Mouse (Mus musculus): ENCODE measurements around the gene Asap3. TPM values are rescaled to one million over a fixed set of nuclear protein-coding genes. Genes with fewer than 3 reads are reported as not detected.

Gene Asap3
- polyA plus RNA-seq, 1 experiment from 2014 or later: 11.8 TPM

- no peak for ATAC-seq (ENCODE audit: low FRiP score)
- no peak within 1 kb of the TSS for H3K27ac ChIP-seq
- peak within 1 kb of the TSS; percentile 72 for H3K4me2 ChIP-seq (replicated peaks)
- 0 out of 2 replicates have a peak, but pooled peaks cover 6% of the 10 kb centered on the region for H3K36me3 ChIP-seq
- no peaks in the 10 kb centered on the region for H3K9me3 ChIP-seq (replicated peaks)
- WGBS: 1% methylated on average over 46 of the region's 46 CpGs
- peaks cover 39% of the 10 kb centered on the region for H3K4me1 ChIP-seq
- peaks cover 76% of the 10 kb centered on the region for H3K27me3 ChIP-seq
- H3K9ac ChIP-seq: peak within 1 kb of the TSS; percentile 49
- H3K4me3 ChIP-seq: peak within 1 kb of the TSS; percentile 39
These were observed 41.7 kb downstream of the Asap3 start, which contains the start of gene Tcea3 for GRCm38 (mm10) chr4:136247729-136248463. Gene Tcea3, plus strand, starts transcription at chr4:136247729.

DNA sequence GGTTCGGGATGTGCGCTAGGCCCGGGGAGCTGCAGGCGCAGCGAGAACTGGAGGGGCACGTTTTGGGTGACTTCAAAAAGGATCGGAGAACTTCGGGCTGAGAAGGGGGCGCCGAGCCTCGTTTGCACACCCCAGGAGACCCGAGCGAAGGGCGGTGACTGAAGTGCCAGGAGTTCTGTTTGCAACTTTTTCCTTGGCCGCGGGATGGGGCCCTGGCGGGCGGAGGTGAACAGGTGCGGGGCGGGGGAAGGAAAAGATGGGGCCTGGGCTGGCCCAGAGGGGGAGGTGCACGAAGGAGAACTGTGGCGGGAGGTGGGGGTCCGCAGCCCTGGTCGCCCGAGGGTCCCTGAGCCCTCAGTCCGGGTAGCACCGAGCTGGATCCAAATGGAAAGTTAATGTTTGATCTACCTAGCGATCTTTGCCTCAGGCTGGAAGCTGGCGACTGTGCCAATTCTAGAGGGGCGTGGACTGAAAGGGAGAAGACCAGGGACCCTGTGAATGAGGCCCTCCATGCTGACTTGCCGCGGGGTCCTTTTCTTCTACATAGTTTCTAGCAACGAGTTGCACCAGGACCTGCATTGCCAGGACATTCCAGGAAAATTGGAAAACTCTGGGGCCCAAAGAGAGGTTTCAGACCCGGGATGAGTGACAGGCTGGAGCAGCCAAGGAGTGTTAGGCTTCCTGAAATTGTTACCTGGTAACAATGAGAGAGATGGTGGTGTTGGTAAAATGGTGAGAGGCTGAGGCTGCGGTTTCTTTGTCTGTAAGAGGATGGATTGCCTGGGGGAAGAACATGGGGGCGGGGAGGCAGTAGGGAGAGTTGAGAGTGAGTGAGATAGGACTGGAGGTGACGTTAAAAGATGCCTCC is 42.5 kb downstream of the Asap3 start:
- Histone ChIP-seq H3K27ac (no peak overlapping the region), H3K27me3 (peaks cover 76% of the 10 kb centered on the region), H3K4me1 (peaks cover 39% of the 10 kb centered on the region), H3K4me2 (replicated peaks) (peak overlapping the region; percentile 72), H3K9me3 (replicated peaks) (no peaks in the 10 kb centered on the region), H3K4me3 (peak overlapping the region; percentile 39), H3K36me3 (0 out of 2 replicates have a peak, but pooled peaks cover 1% of the 10 kb centered on the region), H3K9ac (peak overlapping the region; percentile 49; the same call in 1 of the 2 replicates)
- under 1% methylated on average over 36 of the region's 37 CpGs for WGBS
- no peak for ATAC-seq (ENCODE audit: low FRiP score)

GRCm38 (mm10) chr4:136249332-136249647 is 43.1 kb downstream of the Asap3 start:
- ATAC-seq (ENCODE audit: low FRiP score): no peak
- H3K27ac ChIP-seq: no peak overlapping the region
- H3K4me2 ChIP-seq (replicated peaks): peak overlapping the region; percentile 72; the same call in 1 of the 2 replicates
- no peaks in the 10 kb centered on the region for H3K36me3 ChIP-seq
- no peaks in the 10 kb centered on the region for H3K9me3 ChIP-seq (replicated peaks)
- peaks cover 72% of the 10 kb centered on the region for H3K27me3 ChIP-seq
- H3K4me3 ChIP-seq: peak overlapping the region; percentile 39; the same call in 1 of the 2 replicates
- no peak overlapping the region for H3K9ac ChIP-seq
- H3K4me1 ChIP-seq: peaks cover 39% of the 10 kb centered on the region
- 3% methylated on average over 11 of the region's 11 CpGs for WGBS

DNA sequence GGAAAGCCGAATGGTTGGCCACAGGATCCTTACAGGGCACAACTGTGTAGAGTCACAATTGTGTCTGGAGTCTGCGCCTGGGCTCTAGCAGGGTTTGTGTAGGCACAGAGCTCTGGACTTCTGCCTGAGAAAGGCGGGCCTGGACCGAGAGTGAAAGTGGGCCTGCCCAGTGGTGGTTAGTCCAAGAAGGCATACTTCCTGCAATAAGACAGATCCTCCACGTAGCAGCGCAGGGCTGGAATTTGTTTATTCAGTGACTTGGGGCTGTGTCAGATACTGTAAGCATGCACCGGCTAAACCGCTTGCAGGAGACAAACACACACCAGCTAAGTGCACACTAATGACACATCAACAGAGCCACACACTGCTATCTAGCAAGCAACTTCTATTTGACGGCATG is 43.6 kb downstream of the Asap3 start:
- WGBS: 34% methylated on average over 9 of the region's 9 CpGs
- H3K4me2 ChIP-seq (replicated peaks): 0 out of 2 replicates have a peak overlapping the region, but pooled peaks have one; percentile 72
- no peak overlapping the region for H3K9ac ChIP-seq
- H3K36me3 ChIP-seq: no peaks in the 10 kb centered on the region
- H3K27ac ChIP-seq: no peak overlapping the region
- H3K9me3 ChIP-seq (replicated peaks): no peaks in the 10 kb centered on the region
- H3K4me3 ChIP-seq: no peak overlapping the region
- ATAC-seq (ENCODE audit: low FRiP score): no peak
- peaks cover 67% of the 10 kb centered on the region for H3K27me3 ChIP-seq
- H3K4me1 ChIP-seq: peaks cover 39% of the 10 kb centered on the region

GRCm38 (mm10) chr4:136255919-136256318 is 49.8 kb downstream of the Asap3 start:
- Histone ChIP-seq H3K9ac (no peak overlapping the region), H3K36me3 (no peaks in the 10 kb centered on the region), H3K4me3 (no peak overlapping the region), H3K9me3 (replicated peaks) (no peaks in the 10 kb centered on the region), H3K4me2 (replicated peaks) (no peak overlapping the region), H3K4me1 (peaks cover 5% of the 10 kb centered on the region; the same call in 1 of the 2 replicates), H3K27ac (no peak overlapping the region), H3K27me3 (peaks cover 8% of the 10 kb centered on the region)
- WGBS: 50% methylated on average over 6 of the region's 6 CpGs
- ATAC-seq (ENCODE audit: low FRiP score): no peak

DNA sequence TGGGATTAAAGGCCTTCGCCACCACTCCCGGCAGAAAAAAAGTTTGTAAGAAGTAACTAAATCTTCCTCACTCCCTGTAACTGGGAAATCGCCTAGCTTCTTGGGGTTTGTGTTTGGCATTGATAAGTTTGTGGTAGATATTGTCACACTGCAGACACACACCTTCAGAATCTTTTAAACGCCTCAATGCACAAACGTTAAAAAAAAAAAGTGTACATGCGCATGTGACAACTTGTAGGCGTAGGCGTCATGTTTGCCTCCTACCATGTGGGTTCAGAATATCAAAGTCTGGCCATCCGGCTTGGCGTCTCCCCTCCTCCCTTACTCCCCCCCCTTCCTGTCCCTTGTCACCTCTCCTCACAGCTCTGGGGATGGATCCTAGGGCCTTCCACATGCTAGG is 50.5 kb downstream of the Asap3 start:
- H3K27ac ChIP-seq: no peak overlapping the region
- H3K4me2 ChIP-seq (replicated peaks): no peak overlapping the region
- H3K9ac ChIP-seq: no peak overlapping the region
- H3K9me3 ChIP-seq (replicated peaks): no peaks in the 10 kb centered on the region
- H3K27me3 ChIP-seq: 0 out of 2 replicates have a peak, but pooled peaks cover 4% of the 10 kb centered on the region
- H3K4me1 ChIP-seq: peaks cover 5% of the 10 kb centered on the region; the same call in 1 of the 2 replicates
- no peak for ATAC-seq (ENCODE audit: low FRiP score)
- H3K4me3 ChIP-seq: no peak overlapping the region
- WGBS: 83% methylated on average over 10 of the region's 10 CpGs
- H3K36me3 ChIP-seq: no peaks in the 10 kb centered on the region

DNA sequence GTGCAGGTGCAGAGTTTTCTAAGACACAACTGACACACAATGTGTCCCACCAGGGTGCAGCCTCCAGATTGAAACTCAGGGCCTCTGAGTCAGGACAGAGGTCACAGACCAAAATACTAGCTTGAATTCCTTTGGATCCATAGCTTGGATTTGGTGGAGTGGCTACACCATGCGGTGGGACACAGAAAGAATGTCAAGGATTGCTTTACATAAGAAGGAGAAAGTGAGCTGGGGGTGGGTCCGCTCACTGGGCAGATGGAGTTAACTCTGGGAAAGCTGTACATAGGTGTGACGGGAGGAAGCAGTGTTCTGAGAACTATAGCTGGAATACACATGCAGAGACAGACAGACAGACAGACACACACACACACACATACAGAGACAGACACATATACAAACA is 53.8 kb downstream of the Asap3 start:
- Histone ChIP-seq H3K9me3 (replicated peaks) (no peaks in the 10 kb centered on the region), H3K4me1 (peaks cover 5% of the 10 kb centered on the region; the same call in 1 of the 2 replicates), H3K4me2 (replicated peaks) (no peak overlapping the region), H3K9ac (no peak overlapping the region), H3K36me3 (no peaks in the 10 kb centered on the region), H3K27ac (no peak overlapping the region), H3K27me3 (no peaks in the 10 kb centered on the region), H3K4me3 (no peak overlapping the region)
- ATAC-seq (ENCODE audit: low FRiP score): no peak
- 54% methylated on average over 3 of the region's 3 CpGs for WGBS

DNA sequence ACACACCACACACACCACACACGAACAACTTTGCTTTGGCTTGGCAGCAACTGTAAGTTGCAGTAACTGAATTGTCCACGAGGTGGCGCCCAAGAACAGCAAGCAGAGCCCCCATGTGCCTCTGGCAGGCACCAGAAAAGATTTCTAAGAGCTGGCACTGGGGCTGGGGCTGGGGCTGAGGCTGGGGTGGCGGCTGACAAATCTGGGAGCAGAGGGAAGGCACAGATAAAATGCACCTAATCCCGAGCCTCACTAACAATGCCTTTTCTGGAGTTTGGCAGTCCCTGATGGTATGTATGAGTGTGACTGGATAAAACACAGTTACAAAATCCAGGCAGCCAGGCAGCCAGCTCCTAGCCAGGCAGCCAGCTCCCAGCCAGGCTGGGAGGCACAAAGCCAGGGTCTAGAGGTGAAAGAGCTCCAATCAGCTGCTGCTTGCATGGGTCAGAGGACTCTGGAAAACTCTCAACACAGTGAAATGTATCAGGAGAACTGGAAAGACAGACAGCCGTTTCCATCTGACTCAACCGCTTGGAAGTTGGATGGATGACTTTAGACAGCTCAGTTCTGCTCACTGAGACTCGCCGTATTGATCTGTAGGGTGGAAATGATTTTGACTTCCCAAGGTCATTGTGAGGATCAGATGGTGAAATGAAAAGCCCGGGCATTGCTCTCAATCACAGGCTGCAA is 54.5 kb downstream of the Asap3 start:
- Histone ChIP-seq H3K36me3 (no peaks in the 10 kb centered on the region), H3K27me3 (no peaks in the 10 kb centered on the region), H3K9ac (no peak overlapping the region), H3K4me3 (no peak overlapping the region), H3K9me3 (replicated peaks) (no peaks in the 10 kb centered on the region), H3K4me1 (peaks cover 5% of the 10 kb centered on the region; the same call in 1 of the 2 replicates), H3K4me2 (replicated peaks) (no peak overlapping the region), H3K27ac (no peak overlapping the region)
- ATAC-seq (ENCODE audit: low FRiP score): no peak
- 42% methylated on average over 10 of the region's 10 CpGs for WGBS

DNA sequence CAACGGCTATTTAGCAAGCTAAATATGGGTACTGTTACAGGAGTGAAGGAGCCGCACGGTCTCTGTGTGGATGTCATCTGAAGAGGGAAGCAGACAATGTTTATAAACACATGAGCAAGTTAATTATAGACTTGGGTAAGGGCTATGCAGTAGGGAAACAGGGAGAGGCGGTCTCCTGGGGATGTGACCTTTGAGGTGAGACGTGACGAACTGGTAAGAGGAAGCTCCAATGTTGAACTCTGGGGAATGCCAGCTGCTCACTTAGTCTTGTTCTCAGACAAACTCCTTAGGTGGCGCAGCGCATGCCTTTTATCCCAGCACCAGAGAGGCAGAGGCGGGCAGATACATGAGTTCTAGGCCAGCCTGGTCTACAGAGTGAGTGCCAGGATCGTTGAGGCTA is 55.7 kb downstream of the Asap3 start:
- Histone ChIP-seq H3K27me3 (no peaks in the 10 kb centered on the region), H3K9ac (no peak overlapping the region), H3K9me3 (replicated peaks) (no peaks in the 10 kb centered on the region), H3K27ac (no peak overlapping the region), H3K4me1 (peaks cover 5% of the 10 kb centered on the region; the same call in 1 of the 2 replicates), H3K4me3 (no peak overlapping the region), H3K36me3 (no peaks in the 10 kb centered on the region), H3K4me2 (replicated peaks) (no peak overlapping the region)
- no peak for ATAC-seq (ENCODE audit: low FRiP score)
- WGBS: 78% methylated on average over 10 of the region's 10 CpGs

DNA sequence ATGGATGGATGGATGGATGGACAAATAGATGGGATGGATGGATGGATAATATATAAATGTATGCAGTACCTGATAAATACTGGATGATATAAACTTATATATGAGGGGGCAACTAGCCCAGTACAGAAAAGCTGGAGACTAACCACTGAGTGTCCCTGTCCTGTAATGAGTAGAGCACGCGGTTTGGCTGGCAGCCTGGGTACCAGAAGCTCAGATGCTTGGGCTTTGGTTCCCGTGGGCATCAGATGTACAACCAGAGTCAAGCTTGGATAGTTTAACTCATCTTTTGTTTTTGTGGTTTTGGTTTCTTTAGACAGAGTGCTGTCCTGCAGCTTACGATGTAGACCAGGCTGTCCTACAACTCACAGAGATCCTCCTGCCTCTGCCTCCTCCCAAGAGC is 57.4 kb downstream of the Asap3 start:
- Histone ChIP-seq H3K4me1 (peaks cover 5% of the 10 kb centered on the region; the same call in 1 of the 2 replicates), H3K27me3 (no peaks in the 10 kb centered on the region), H3K9me3 (replicated peaks) (no peaks in the 10 kb centered on the region), H3K4me3 (no peak overlapping the region), H3K27ac (no peak overlapping the region), H3K4me2 (replicated peaks) (no peak overlapping the region), H3K9ac (no peak overlapping the region), H3K36me3 (no peaks in the 10 kb centered on the region)
- 96% methylated on average over 4 of the region's 4 CpGs for WGBS
- no peak for ATAC-seq (ENCODE audit: low FRiP score)

DNA sequence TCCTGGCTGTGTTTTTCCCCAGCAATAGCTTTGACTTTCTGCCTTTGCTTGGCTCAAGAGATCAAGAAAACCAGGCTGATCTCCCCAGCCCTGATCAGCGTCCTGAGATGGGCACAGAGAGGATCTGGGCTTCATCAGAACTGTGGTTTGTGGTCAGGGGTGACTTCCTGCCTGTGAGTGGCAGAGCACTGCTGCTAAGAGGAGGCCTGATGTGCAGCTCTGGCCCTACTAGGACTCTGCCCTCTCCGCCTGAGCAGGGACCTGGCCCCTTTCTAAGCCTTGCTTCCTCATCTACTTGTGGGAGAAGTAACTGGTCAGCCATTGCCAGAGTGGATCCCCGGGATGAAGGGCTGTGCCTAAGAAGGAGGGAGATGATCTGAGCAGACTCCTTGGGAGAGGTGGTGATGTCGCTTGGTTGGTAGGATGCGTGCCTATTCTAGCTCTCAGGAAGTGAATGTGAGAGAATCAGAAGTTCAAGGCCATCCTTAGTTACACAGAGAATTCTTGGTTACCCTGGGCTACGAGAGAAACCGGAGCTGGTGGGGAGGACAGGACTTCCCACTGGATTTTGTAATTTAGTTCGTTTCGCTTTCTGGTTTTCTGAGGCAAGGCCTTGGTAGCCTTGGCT is 60.7 kb downstream of the Asap3 start:
- Histone ChIP-seq H3K27ac (no peak overlapping the region), H3K4me3 (no peak overlapping the region), H3K4me1 (no peaks in the 10 kb centered on the region), H3K9ac (no peak overlapping the region), H3K9me3 (replicated peaks) (no peaks in the 10 kb centered on the region), H3K27me3 (no peaks in the 10 kb centered on the region), H3K4me2 (replicated peaks) (no peak overlapping the region), H3K36me3 (no peaks in the 10 kb centered on the region)
- 85% methylated on average over 9 of the region's 9 CpGs for WGBS
- no peak for ATAC-seq (ENCODE audit: low FRiP score)

Data from hindbrain, embryonic 12.5 days (tissue).